ENCODE assay signal across 52 mouse cellular contexts in genomic region chr6:131436626-131437025, GRCm38 (mm10). TPM values are rescaled to one million over a fixed set of nuclear protein-coding genes. Genes with fewer than 3 reads are reported as not detected.
"Had no signal": no experiment of that assay in that cellular context is flagged by ENCODE, and none has a peak within 500 bp of the region (broad histone marks: within the 10 kb centered on the region; RNA-seq: fewer than 3 reads in every experiment).

No protein-coding gene starts in this region.

- H3K27me3 ChIP-seq: hindbrain, embryonic 12.5 days; hindbrain, embryonic 15.5 days had no signal

- H3K36me3 ChIP-seq: heart, embryonic 10.5 days; heart, embryonic 12.5 days; heart, embryonic 13.5 days; heart, embryonic 15.5 days; hindbrain, embryonic 10.5 days; hindbrain, embryonic 12.5 days; hindbrain, embryonic 13.5 days; hindbrain, embryonic 15.5 days; intestine, embryonic 15.5 days; kidney, embryonic 15.5 days had no signal

- H3K9me3 ChIP-seq: heart, embryonic 10.5 days; heart, embryonic 15.5 days; hindbrain, embryonic 12.5 days; hindbrain, embryonic 15.5 days; intestine, embryonic 15.5 days; kidney, embryonic 15.5 days had no signal

- H3K4me1 ChIP-seq: heart, embryonic 10.5 days; heart, embryonic 12.5 days; heart, embryonic 13.5 days; hindbrain, embryonic 12.5 days; intestine, embryonic 15.5 days had no signal

- DNase-seq: heart, postnatal 10 days; heart, postnatal 14 days; heart, postnatal 36 days; heart, postnatal 4 days; kidney, adult 11 months; kidney, adult 18-20 months; kidney, adult 2 months; kidney, adult 8-10 months; kidney, adult 9 months; kidney, postnatal 10 days; kidney, postnatal 14 days; kidney, postnatal 25 days; kidney, postnatal 36 days; kidney, postnatal 4 days; layer of hippocampus, adult 9-11 months; layer of hippocampus, postnatal 36 days had no signal

- H3K4me3 ChIP-seq: heart, embryonic 10.5 days; heart, embryonic 12.5 days; heart, embryonic 13.5 days; heart, embryonic 15.5 days; hindbrain, embryonic 10.5 days; hindbrain, embryonic 12.5 days; hindbrain, embryonic 13.5 days; hindbrain, embryonic 15.5 days; intestine, embryonic 15.5 days; kidney, embryonic 15.5 days; layer of hippocampus, adult 2 months; left cerebral cortex, adult 2 months had no signal

- H3K9ac ChIP-seq: heart, embryonic 12.5 days; heart, embryonic 13.5 days; heart, embryonic 15.5 days; hindbrain, embryonic 12.5 days; hindbrain, embryonic 13.5 days; hindbrain, embryonic 14.5 days; hindbrain, embryonic 15.5 days; intestine, embryonic 15.5 days; kidney, embryonic 15.5 days had no signal

- H3K27ac ChIP-seq: heart, embryonic 10.5 days; heart, embryonic 13.5 days; heart, embryonic 15.5 days; hindbrain, embryonic 10.5 days; hindbrain, embryonic 12.5 days; hindbrain, embryonic 13.5 days; hindbrain, embryonic 14.5 days; hindbrain, embryonic 15.5 days; hindbrain, postnatal 0 days; intestine, embryonic 15.5 days; kidney, embryonic 15.5 days; kidney, postnatal 0 days; layer of hippocampus, adult 2 months; left cerebral cortex, adult 2 months had no signal

RNA-seq across cellular contexts. Expression of gene 5430401F13Rik, which starts 49.6 kb away (rescaled TPM):
- total RNA-seq: heart, postnatal 10 days; heart, postnatal 14 days; heart, postnatal 25 days; heart, postnatal 36 days; heart, postnatal 4 days; hematopoietic stem cell, adult 5-6 weeks; hindbrain, postnatal 0 days; layer of hippocampus, adult 18-20 months; layer of hippocampus, adult 2 months; layer of hippocampus, postnatal 10 days; layer of hippocampus, postnatal 14 days; layer of hippocampus, postnatal 25 days; layer of hippocampus, postnatal 36 days; left cerebral cortex, adult 18-20 months; left cerebral cortex, adult 2 months; left cerebral cortex, adult 8-10 months had no signal
- polyA plus RNA-seq: heart, embryonic 10.5 days; heart, embryonic 11.5 days; heart, embryonic 12.5 days; heart, embryonic 13.5 days; heart, embryonic 14.5 days; heart, embryonic 15.5 days; heart, embryonic 16.5 days; heart, postnatal 0 days; hindbrain, embryonic 10.5 days; hindbrain, embryonic 11.5 days; hindbrain, embryonic 12.5 days; hindbrain, embryonic 13.5 days; hindbrain, embryonic 14.5 days; hindbrain, embryonic 15.5 days; hindbrain, embryonic 16.5 days; hindbrain, postnatal 0 days; inflammation-experienced regulatory T-cells, adult 6 months; intestine, embryonic 14.5 days; intestine, embryonic 15.5 days; intestine, embryonic 16.5 days; intestine, postnatal 0 days; kidney, adult 2 months; kidney, embryonic 14.5 days; kidney, embryonic 15.5 days; kidney, embryonic 16.5 days; kidney, postnatal 0 days; large intestine, adult 2 months had no signal

RNA-seq across cellular contexts. Expression of gene Gm6619, which starts 49.6 kb away (rescaled TPM):
- total RNA-seq: heart, postnatal 10 days; heart, postnatal 14 days; heart, postnatal 25 days; heart, postnatal 36 days; heart, postnatal 4 days; hematopoietic stem cell, adult 5-6 weeks; hindbrain, postnatal 0 days; layer of hippocampus, adult 18-20 months; layer of hippocampus, adult 2 months; layer of hippocampus, postnatal 10 days; layer of hippocampus, postnatal 14 days; layer of hippocampus, postnatal 25 days; layer of hippocampus, postnatal 36 days; left cerebral cortex, adult 18-20 months; left cerebral cortex, adult 2 months; left cerebral cortex, adult 8-10 months had no signal
- polyA plus RNA-seq: heart, embryonic 10.5 days; heart, embryonic 11.5 days; heart, embryonic 12.5 days; heart, embryonic 13.5 days; heart, embryonic 14.5 days; heart, embryonic 15.5 days; heart, embryonic 16.5 days; heart, postnatal 0 days; hindbrain, embryonic 10.5 days; hindbrain, embryonic 11.5 days; hindbrain, embryonic 13.5 days; hindbrain, embryonic 14.5 days; hindbrain, embryonic 15.5 days; hindbrain, embryonic 16.5 days; hindbrain, postnatal 0 days; inflammation-experienced regulatory T-cells, adult 6 months; intestine, embryonic 14.5 days; intestine, embryonic 15.5 days; intestine, embryonic 16.5 days; intestine, postnatal 0 days; kidney, adult 2 months; kidney, embryonic 14.5 days; kidney, embryonic 15.5 days; kidney, embryonic 16.5 days; kidney, postnatal 0 days; large intestine, adult 2 months had no signal
